Mouse (Mus musculus) embryonic facial prominence, embryonic 13.5 days (tissue): Measurements from ENCODE around the gene Ctnnd2. TPM values are rescaled to one million over a fixed set of nuclear protein-coding genes. Genes with fewer than 3 reads are reported as not detected.

Experiments
- ATAC-seq: fragments of 200-750 bp; cut with Nextera tagmentation; 2 replicates; pipeline ENCODE4 v1.8.0; 2017; ENCODE audit warnings: low read depth; ENCODE audit not compliant: insufficient number of reproducible peaks, insufficient read depth, low FRiP score, low TSS enrichment
- H3K27ac ChIP-seq: fragments of 300-500 bp; sonication (generic); 2 replicates; pipeline ENCODE4 v1.5.1; 2015; ENCODE audit warnings: moderate library complexity, mild to moderate bottlenecking, inconsistent platforms
- H3K27me3 ChIP-seq: fragments of 300-500 bp; sonication (generic); 2 replicates; pipeline ENCODE4 v1.6.1; 2015; ENCODE audit warnings: mild to moderate bottlenecking, inconsistent platforms
- H3K36me3 ChIP-seq: fragments of 300-500 bp; sonication (generic); 2 replicates; pipeline ENCODE4 v1.6.1; 2015; ENCODE audit warnings: mild to moderate bottlenecking, inconsistent platforms
- H3K4me1 ChIP-seq: fragments of 300-500 bp; sonication (generic); 2 replicates; pipeline ENCODE4 v1.6.1; 2015; ENCODE audit warnings: inconsistent platforms
- H3K4me2 ChIP-seq: fragments of 300-500 bp; sonication (generic); 2 replicates; pipeline ENCODE4 v1.6.1; 2015; ENCODE audit warnings: moderate library complexity, mild to moderate bottlenecking, inconsistent platforms
- H3K4me3 ChIP-seq: fragments of 300-500 bp; sonication (generic); 2 replicates; pipeline ENCODE4 v1.5.1; 2015; ENCODE audit warnings: mild to moderate bottlenecking, inconsistent platforms
- H3K9ac ChIP-seq: fragments of 300-500 bp; sonication (generic); 2 replicates; pipeline ENCODE4 v1.6.1; 2015; ENCODE audit warnings: mild to moderate bottlenecking, inconsistent platforms
- H3K9me3 ChIP-seq: fragments of 300-500 bp; sonication (generic); 2 replicates; pipeline ENCODE4 v1.6.1; 2016; ENCODE audit warnings: inconsistent platforms
- WGBS: fragments of 180-500 bp; shearing (Covaris S2); methylation state at CpG from one replicate; pipeline ENCODE4 v1.1.7; 2015; ENCODE audit warnings: mixed read lengths; 5-methylcytosine and 5-hydroxymethylcytosine counted together
- polyA plus RNA-seq: library from polyadenylated mRNA; unstranded; fragments of >200 nt; fragmentation: Nextera tagmentation; extraction: Ambion mirVana; gene quantifications from 2 replicates; pipeline ENCODE4 v1.2.1, GENCODE M21; 2015

The Ctnnd2 gene
- polyA plus RNA-seq, 1 experiment from 2014 or later = 8.2 TPM

DNA sequence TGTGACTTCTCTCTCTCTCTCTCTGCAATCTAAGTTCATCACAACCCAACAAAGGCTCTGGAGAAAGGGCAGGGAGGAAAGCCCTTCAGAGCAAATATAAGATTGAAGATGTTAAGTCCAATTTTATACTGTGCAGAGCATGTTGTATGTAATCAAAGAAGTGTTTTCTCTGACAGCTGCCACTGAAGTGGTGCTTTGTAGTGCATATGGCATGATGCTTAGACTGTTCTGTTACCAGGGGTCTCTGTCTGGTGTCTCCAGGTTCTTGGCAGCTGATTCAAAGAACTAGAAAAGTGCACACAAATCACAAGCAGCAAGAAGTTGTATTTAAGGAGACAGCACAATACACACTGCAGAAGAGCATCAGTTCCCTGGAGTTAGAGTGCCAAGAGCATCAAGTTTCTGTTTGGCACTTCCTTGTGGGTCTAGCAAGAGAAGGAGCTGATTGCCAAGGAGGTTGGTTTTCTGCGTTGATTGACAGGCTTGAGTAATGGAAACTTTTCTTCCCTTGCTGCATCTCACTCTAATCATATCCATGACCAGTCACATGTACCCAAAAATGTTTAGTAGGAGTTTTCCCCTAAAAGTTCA is 590.4 kb downstream of the Ctnnd2 start:
- Histone ChIP-seq H3K36me3 (no peaks in the 10 kb centered on the region), H3K27ac (no peak overlapping the region), H3K4me1 (peaks cover 7% of the 10 kb centered on the region), H3K4me2 (no peak overlapping the region), H3K9ac (no peak overlapping the region), H3K4me3 (no peak overlapping the region), H3K9me3 (no peaks in the 10 kb centered on the region), H3K27me3 (no peaks in the 10 kb centered on the region)
- ATAC-seq = no peak
- 57% methylated on average over 1 of the region's 1 CpGs for WGBS

DNA sequence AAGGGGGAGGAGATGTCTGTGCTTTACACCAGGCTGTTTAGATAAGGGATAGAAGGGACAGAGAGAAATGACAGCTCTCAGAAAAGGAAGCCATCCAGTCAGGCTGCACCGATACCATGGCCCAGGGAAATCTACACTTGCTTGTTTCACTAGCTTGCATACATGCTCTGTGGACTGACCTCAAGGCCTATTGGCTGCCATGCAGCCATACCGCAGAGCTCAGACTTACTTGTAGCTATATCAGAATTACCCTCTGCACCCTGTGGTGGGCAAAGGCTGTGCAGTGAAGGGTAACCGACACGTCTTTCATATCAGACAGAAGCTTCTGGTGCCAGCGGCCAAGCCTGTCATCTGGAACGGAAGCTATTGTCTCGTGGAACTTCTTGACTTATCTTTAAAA is 604.5 kb downstream of the Ctnnd2 start:
- H3K9me3 ChIP-seq = no peaks in the 10 kb centered on the region
- no peak overlapping the region for H3K4me2 ChIP-seq
- H3K4me1 ChIP-seq = no peaks in the 10 kb centered on the region
- H3K27ac ChIP-seq = no peak overlapping the region
- H3K36me3 ChIP-seq = no peaks in the 10 kb centered on the region
- ATAC-seq = no peak
- WGBS = 91% methylated on average over 7 of the region's 7 CpGs
- H3K27me3 ChIP-seq = no peaks in the 10 kb centered on the region
- H3K9ac ChIP-seq = no peak overlapping the region
- H3K4me3 ChIP-seq = no peak overlapping the region

DNA sequence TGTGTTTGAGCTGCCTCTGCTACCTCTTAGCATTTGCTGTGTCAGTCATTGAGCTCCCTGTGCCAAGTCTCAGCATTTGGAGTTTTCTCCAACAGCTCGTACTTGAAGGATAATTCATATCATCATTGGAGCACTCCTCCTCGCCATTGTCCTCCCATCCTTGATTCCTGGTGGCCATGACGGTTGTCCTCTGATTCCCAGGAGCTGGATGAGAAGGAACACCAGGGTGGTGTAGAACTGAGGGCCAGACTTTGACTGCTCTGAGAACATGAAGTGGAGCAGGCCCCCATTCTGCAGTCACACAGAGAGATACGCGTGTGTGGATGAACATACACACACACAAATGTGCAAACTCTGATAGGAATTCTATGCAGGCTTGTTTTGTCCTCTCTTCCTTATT is 605.4 kb downstream of the Ctnnd2 start:
- Histone ChIP-seq H3K27ac (no peak overlapping the region), H3K9ac (no peak overlapping the region), H3K9me3 (no peaks in the 10 kb centered on the region), H3K4me2 (no peak overlapping the region), H3K4me1 (no peaks in the 10 kb centered on the region), H3K4me3 (no peak overlapping the region), H3K36me3 (no peaks in the 10 kb centered on the region), H3K27me3 (no peaks in the 10 kb centered on the region)
- no peak for ATAC-seq
- 92% methylated on average over 5 of the region's 5 CpGs for WGBS

DNA sequence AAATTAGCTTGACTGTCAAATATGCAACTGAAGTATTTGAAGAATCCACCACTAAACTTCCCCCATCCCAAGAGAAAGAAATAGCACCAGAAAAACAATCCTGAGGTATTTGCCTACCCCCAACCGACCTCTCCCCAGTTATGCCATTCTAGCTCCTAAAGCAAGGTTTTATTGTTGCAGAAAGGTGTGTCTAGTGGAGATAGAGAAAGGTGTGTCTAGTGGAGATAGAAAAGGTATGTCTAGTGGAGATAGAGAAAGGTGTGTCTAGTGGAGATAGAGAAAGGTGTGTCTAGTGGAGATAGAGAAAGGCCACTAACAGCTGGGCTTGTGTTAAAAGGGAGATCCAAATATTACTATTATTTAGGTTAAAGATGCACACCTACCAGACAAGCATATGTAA is 607.5 kb downstream of the Ctnnd2 start:
- Histone ChIP-seq H3K36me3 (no peaks in the 10 kb centered on the region), H3K9me3 (no peaks in the 10 kb centered on the region), H3K4me1 (no peaks in the 10 kb centered on the region), H3K9ac (no peak overlapping the region), H3K27ac (no peak overlapping the region), H3K27me3 (no peaks in the 10 kb centered on the region), H3K4me2 (no peak overlapping the region), H3K4me3 (no peak overlapping the region)
- ATAC-seq = no peak
- WGBS = 68% methylated on average over 1 of the region's 1 CpGs

DNA sequence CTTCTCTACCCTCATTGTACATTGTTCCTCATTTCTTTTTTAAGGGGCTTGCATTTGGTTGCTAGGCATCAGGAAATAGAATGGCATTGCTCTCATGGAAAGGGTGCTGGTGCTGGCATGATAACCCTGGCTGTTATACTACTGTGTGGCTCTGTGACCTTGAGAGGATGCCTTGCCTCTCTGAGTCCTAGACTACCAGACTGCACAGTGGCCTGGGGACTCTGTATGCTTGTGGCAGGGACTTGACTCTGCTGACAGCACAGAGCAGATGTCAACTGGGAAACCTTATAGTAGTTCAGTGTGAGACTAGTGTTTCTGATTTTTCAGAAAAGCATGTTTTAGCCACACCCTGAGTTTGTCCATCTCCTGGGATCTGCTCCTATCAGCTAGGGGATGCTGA is 608.6 kb downstream of the Ctnnd2 start:
- no peaks in the 10 kb centered on the region for H3K36me3 ChIP-seq
- no peaks in the 10 kb centered on the region for H3K27me3 ChIP-seq
- H3K9ac ChIP-seq = no peak overlapping the region
- H3K4me3 ChIP-seq = no peak overlapping the region
- H3K27ac ChIP-seq = no peak overlapping the region
- no peak for ATAC-seq
- H3K9me3 ChIP-seq = no peaks in the 10 kb centered on the region
- no peaks in the 10 kb centered on the region for H3K4me1 ChIP-seq
- no peak overlapping the region for H3K4me2 ChIP-seq

DNA sequence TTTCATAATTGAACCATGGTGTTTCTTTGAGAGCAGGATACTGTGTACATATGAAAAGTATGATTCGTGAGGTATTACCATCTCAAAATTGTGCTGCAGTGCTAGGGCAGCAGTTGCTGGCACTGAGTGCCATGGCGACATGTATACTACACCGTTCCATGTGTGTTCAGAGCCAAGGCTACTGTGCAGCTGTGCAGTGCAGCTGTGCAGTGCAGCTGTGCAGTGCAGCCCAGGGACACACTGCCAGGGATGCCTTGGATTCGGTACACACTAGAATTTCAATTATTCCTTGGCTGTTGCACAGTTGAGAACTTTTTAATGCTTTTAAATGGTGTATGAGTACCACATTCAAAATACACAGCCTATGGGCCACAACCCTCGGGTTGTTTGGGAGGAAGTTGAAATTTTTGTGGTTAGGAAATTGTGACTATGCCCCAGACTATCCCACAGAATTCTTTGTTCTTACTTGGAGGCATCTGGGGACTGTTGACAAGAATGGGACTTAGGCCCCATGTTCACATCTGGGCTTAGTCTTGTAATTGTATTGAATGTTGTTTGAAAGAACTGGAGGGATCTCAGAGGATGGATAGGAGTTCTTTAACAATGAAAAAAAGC is 613.4 kb downstream of the Ctnnd2 start:
- Histone ChIP-seq H3K27me3 (no peaks in the 10 kb centered on the region), H3K27ac (no peak overlapping the region), H3K4me2 (no peak overlapping the region), H3K36me3 (no peaks in the 10 kb centered on the region), H3K4me3 (no peak overlapping the region), H3K9me3 (no peaks in the 10 kb centered on the region), H3K9ac (no peak overlapping the region), H3K4me1 (no peaks in the 10 kb centered on the region)
- 72% methylated on average over 5 of the region's 5 CpGs for whole genome bisulfite sequencing
- ATAC-seq = no peak

DNA sequence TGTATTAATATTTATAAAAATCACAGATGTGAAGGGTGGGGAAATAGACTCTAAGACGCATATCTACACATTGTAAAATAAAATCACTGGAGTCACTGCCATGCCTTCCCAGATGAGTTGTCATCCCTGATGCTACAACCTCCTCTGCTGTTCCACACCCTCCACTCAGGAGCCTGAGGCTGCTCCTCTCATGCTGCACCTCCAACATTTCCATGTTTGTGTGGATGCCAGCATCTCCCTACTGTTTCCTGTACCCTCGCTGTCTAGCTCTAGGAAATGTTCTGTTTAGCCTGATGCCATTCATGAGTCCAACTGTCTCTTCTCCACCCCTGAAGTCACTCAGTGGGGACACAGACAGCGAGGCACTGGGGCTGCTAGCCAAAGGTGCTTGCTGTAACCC is 620.9 kb downstream of the Ctnnd2 start:
- Histone ChIP-seq H3K9me3 (no peaks in the 10 kb centered on the region), H3K36me3 (no peaks in the 10 kb centered on the region), H3K4me1 (no peaks in the 10 kb centered on the region), H3K4me2 (no peak overlapping the region), H3K9ac (no peak overlapping the region), H3K4me3 (no peak overlapping the region), H3K27me3 (no peaks in the 10 kb centered on the region), H3K27ac (no peak overlapping the region)
- ATAC-seq = no peak
- WGBS = 77% methylated on average over 3 of the region's 3 CpGs

DNA sequence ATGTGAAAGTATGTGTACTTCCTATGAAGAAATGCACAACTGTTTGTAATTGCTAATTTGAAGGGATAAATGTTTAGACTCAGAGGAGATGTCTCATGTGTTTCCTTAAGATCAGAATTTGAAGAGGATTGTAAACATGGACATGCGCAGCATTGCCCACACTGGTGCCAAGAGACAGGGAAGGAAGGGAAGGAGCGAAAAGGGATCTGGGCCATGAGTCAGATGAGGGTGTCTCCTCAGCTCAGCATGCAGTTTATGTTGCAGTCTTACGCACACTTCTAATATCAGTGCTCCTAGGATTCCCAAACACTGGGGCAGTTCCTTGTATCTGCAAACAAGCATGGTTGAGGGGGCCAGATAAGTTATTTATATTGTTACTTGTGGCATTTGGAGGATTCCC is 623.3 kb downstream of the Ctnnd2 start:
- ATAC-seq = no peak
- H3K36me3 ChIP-seq = no peaks in the 10 kb centered on the region
- no peak overlapping the region for H3K4me3 ChIP-seq
- H3K9me3 ChIP-seq = no peaks in the 10 kb centered on the region
- no peaks in the 10 kb centered on the region for H3K27me3 ChIP-seq
- 89% methylated on average over 3 of the region's 3 CpGs for WGBS
- H3K9ac ChIP-seq = no peak overlapping the region
- H3K27ac ChIP-seq = no peak overlapping the region
- H3K4me1 ChIP-seq = no peaks in the 10 kb centered on the region
- H3K4me2 ChIP-seq = no peak overlapping the region

DNA sequence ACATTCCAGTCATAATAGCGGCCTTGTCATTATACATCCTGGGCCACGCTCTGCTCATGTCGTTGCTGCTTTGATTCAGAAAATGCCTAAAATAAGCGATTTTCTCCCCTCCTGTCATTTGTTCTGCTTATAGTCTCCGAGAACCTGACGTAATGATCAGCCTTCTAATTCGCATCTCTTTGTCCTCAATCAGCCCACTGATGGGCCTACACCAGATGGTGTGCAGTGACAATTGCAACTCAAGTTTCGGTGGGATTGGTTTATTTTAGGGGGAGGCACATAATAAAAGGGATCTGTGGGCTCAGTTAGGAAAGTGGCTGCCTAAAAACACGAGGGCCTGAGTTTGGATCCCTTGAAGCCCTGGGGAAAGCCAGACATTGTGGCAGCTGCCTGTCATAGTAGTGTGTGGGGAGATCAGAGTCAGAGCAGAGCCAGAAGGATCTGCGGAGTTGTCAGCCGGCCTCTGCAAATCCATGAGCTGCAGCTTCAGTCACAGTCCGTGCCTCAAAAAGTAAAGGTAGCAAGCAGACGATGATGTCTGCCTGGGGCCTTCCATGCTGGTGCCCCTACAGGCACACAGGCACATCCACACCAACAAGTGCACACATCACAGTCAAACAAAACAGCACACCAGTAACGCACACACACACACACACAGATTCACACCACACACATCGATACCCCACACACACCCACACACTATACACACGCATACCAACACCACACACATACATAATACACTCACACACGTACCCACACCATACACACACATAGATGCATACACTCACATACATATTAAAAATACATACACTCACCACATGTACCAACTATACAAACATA is 655.3 kb downstream of the Ctnnd2 start:
- no peak for ATAC-seq
- WGBS = 78% methylated on average over 17 of the region's 17 CpGs
- Histone ChIP-seq H3K9ac (no peak overlapping the region), H3K9me3 (no peaks in the 10 kb centered on the region), H3K27ac (no peak overlapping the region), H3K36me3 (no peaks in the 10 kb centered on the region), H3K27me3 (no peaks in the 10 kb centered on the region), H3K4me1 (no peaks in the 10 kb centered on the region), H3K4me2 (no peak overlapping the region), H3K4me3 (no peak overlapping the region)

DNA sequence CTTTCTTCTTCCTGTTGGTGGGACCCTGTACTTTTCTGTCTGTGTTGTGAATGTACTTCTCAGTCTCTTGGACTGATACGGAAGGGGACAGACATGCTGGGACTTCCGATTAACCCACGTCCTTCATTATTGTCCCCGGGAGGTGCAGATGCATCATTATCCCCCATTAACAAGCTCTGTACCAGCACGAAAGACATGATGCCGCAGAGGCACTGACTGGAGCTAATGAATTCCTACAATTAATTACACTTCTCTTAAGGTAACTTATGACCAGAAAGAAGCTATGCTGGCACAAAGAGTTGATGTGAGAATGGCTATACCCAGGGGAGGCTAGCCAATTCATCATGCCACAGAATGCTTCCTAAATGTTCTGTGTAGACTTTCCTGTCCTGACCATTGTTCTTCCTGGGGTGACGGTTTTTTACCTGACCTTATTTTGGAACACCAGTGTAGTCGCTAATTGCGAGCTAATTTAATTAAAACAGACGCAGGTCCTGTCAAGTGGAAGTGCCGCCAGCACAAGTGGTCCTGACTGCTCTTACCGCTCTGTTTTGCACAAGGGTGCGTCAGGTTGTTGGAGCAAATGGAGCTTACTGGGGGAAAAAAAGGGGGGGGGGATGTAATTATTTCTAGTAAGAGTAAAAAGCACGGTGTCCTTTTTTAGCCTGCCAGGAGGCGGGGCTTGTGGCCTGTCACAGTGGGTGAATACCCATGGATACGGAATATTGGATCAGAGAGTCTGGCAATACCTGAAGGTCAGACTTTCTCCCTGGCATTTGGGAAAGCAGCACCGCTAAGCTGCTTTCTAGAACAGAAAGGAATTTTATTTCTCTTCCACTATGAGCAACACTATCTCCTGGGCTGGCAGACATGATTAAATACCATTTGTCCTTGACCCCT is 685.1 kb downstream of the Ctnnd2 start:
- Histone ChIP-seq H3K27ac (no peak overlapping the region), H3K4me1 (no peaks in the 10 kb centered on the region), H3K9me3 (no peaks in the 10 kb centered on the region), H3K27me3 (no peaks in the 10 kb centered on the region), H3K4me2 (no peak overlapping the region), H3K9ac (no peak overlapping the region), H3K36me3 (no peaks in the 10 kb centered on the region), H3K4me3 (no peak overlapping the region)
- 82% methylated on average over 17 of the region's 17 CpGs for WGBS
- ATAC-seq = no peak

DNA sequence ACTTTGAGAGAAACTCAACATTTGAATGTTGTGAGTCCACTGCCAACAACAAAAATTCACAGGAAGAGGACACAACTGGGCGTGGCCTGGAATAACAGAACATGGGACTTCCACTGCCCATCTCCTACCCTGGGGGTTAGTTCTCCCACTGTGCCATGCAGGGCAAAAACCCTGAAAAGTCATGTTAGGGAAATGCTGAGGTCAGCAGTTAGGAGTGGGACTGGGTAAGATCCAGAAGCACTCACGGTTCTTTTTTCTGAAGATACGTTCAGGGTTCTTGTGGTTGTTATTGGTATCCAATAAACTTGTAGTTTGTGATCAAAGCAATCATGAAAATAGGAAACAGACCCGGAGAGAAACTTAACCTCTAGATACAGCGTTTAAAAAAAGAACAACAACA is 695.0 kb downstream of the Ctnnd2 start:
- Histone ChIP-seq H3K27ac (no peak overlapping the region), H3K9me3 (no peaks in the 10 kb centered on the region), H3K36me3 (no peaks in the 10 kb centered on the region), H3K27me3 (no peaks in the 10 kb centered on the region), H3K4me3 (no peak overlapping the region), H3K4me1 (no peaks in the 10 kb centered on the region), H3K4me2 (no peak overlapping the region), H3K9ac (no peak overlapping the region)
- ATAC-seq = no peak
- WGBS = 70% methylated on average over 5 of the region's 5 CpGs
